Mouse (Mus musculus): Measurements from ENCODE around the gene Gcfc2. TPM values are rescaled to one million over a fixed set of nuclear protein-coding genes. Genes with fewer than 3 reads are reported as not detected.

The Gcfc2 gene
- total RNA-seq (2012; rRNA removed), result 17.8 and 21.0 TPM in 2 replicates

- peak; percentile 91 for DNase-seq (ENCODE audit: low read depth, low spot score)
- Histone ChIP-seq H3K36me3 (ENCODE audit: control insufficient read depth, insufficient read depth, low read length, poor library complexity, severe bottlenecking) (peaks cover 5% of the 10 kb centered on the region), H3K27ac (ENCODE audit: insufficient read depth, low read depth, low read length, poor library complexity, severe bottlenecking) (no peak within 1 kb of the TSS), H3K9ac (ENCODE audit: insufficient read depth, low read depth, low read length, poor library complexity, severe bottlenecking) (peak within 1 kb of the TSS; percentile 95), H3K4me3 (ENCODE audit: insufficient read depth in 1 of 2, low read depth in 1 of 2, low read length in 2 of 2, poor library complexity in 1 of 2, severe bottlenecking in 1 of 2) (peak within 1 kb of the TSS; percentile 67 to 95), H3K9me3 (ENCODE audit: control insufficient read depth, insufficient read depth, low read depth, low read length) (no peaks in the 10 kb centered on the region), H3K4me1 (ENCODE audit: control insufficient read depth in 2 of 2, insufficient read depth in 2 of 2, low read length in 2 of 2, poor library complexity in 1 of 2) (peaks cover 0 to 2% of the 10 kb centered on the region in 2 experiments; a peak in 1 of 4 replicates)
- TF ChIP-seq ZNF384 (IDR thresholded peaks at IDR 0.05; ENCODE audit: low read depth, low read length) (no peak), MAFK (IDR thresholded peaks at IDR 0.05; ENCODE audit: insufficient read depth, low read depth, low read length) (no peak), CHD2 (IDR thresholded peaks at IDR 0.05; ENCODE audit: low read depth, low read length) (no peak), HCFC1 (IDR thresholded peaks at IDR 0.05; ENCODE audit: borderline replicate concordance, insufficient read depth, low read length) (0 out of 2 replicates have a peak, but pooled peaks have one; percentile 48)
- in situ Hi-C loops (cut with MboI; ENCODE audit: low sequenced_read_pairs in 2 of 2, unreplicated experiment in 2 of 2), result no loop called here
Measured at GRCm38 (mm10) chr6:81923523-81924142, at the start of gene Gcfc2. TSS of gene Gcfc2 (plus strand) at chr6:81923669.

GRCm38 (mm10) chr6:81895678-81896230 lies 27.7 kb upstream of the Gcfc2 start:
- TF ChIP-seq ZNF384 (IDR thresholded peaks at IDR 0.05; ENCODE audit: low read depth, low read length), result no peak
- no peak for TF ChIP-seq HCFC1 (IDR thresholded peaks at IDR 0.05; ENCODE audit: borderline replicate concordance, insufficient read depth, low read length)
- no peak for TF ChIP-seq ZC3H11A (IDR thresholded peaks at IDR 0.05; ENCODE audit: borderline replicate concordance, low read depth, low read length)
- TF ChIP-seq MAFK (IDR thresholded peaks at IDR 0.05; ENCODE audit: insufficient read depth, low read depth, low read length), result no peak
- no peak for TF ChIP-seq CHD2 (IDR thresholded peaks at IDR 0.05; ENCODE audit: low read depth, low read length)
- no peak for DNase-seq (ENCODE audit: low read depth, low spot score)
- Histone ChIP-seq H3K4me3 (ENCODE audit: insufficient read depth in 1 of 2, low read depth in 1 of 2, low read length in 2 of 2, poor library complexity in 1 of 2, severe bottlenecking in 1 of 2) (no peak overlapping the region), H3K9ac (ENCODE audit: insufficient read depth, low read depth, low read length, poor library complexity, severe bottlenecking) (no peak overlapping the region), H3K27ac (ENCODE audit: insufficient read depth, low read depth, low read length, poor library complexity, severe bottlenecking) (no peak overlapping the region), H3K4me1 (ENCODE audit: control insufficient read depth in 2 of 2, insufficient read depth in 2 of 2, low read length in 2 of 2, poor library complexity in 1 of 2) (no peaks in the 10 kb centered on the region), H3K36me3 (ENCODE audit: control insufficient read depth, insufficient read depth, low read length, poor library complexity, severe bottlenecking) (no peaks in the 10 kb centered on the region), H3K9me3 (ENCODE audit: control insufficient read depth, insufficient read depth, low read depth, low read length) (no peaks in the 10 kb centered on the region)
- in situ Hi-C loops (cut with MboI; ENCODE audit: low sequenced_read_pairs in 2 of 2, unreplicated experiment in 2 of 2), result no loop called here

GRCm38 (mm10) chr6:81910302-81910855 lies 13.1 kb upstream of the Gcfc2 start:
- Histone ChIP-seq H3K4me1 (ENCODE audit: control insufficient read depth in 2 of 2, insufficient read depth in 2 of 2, low read length in 2 of 2, poor library complexity in 1 of 2) (0 out of 4 replicates have a peak, but pooled peaks cover 0 to 2% of the 10 kb centered on the region in 2 experiments), H3K27ac (ENCODE audit: insufficient read depth, low read depth, low read length, poor library complexity, severe bottlenecking) (no peak overlapping the region), H3K9me3 (ENCODE audit: control insufficient read depth, insufficient read depth, low read depth, low read length) (no peaks in the 10 kb centered on the region), H3K36me3 (ENCODE audit: control insufficient read depth, insufficient read depth, low read length, poor library complexity, severe bottlenecking) (no peaks in the 10 kb centered on the region), H3K9ac (ENCODE audit: insufficient read depth, low read depth, low read length, poor library complexity, severe bottlenecking) (no peak overlapping the region), H3K4me3 (ENCODE audit: insufficient read depth in 1 of 2, low read depth in 1 of 2, low read length in 2 of 2, poor library complexity in 1 of 2, severe bottlenecking in 1 of 2) (peak overlapping the region; percentile 5 to 42; a peak in 2 of 4 replicates)
- no peak for DNase-seq (ENCODE audit: low read depth, low spot score)
- TF ChIP-seq ZC3H11A (IDR thresholded peaks at IDR 0.05; ENCODE audit: borderline replicate concordance, low read depth, low read length), result no peak
- TF ChIP-seq HCFC1 (IDR thresholded peaks at IDR 0.05; ENCODE audit: borderline replicate concordance, insufficient read depth, low read length), result no peak
- TF ChIP-seq CHD2 (IDR thresholded peaks at IDR 0.05; ENCODE audit: low read depth, low read length), result no peak
- no peak for TF ChIP-seq ZNF384 (IDR thresholded peaks at IDR 0.05; ENCODE audit: low read depth, low read length)
- no peak for TF ChIP-seq MAFK (IDR thresholded peaks at IDR 0.05; ENCODE audit: insufficient read depth, low read depth, low read length)
- in situ Hi-C loops (cut with MboI; ENCODE audit: low sequenced_read_pairs in 2 of 2, unreplicated experiment in 2 of 2), result no loop called here

- Histone ChIP-seq H3K27ac (ENCODE audit: insufficient read depth, low read depth, low read length, poor library complexity, severe bottlenecking) (no peak overlapping the region), H3K9me3 (ENCODE audit: control insufficient read depth, insufficient read depth, low read depth, low read length) (no peaks in the 10 kb centered on the region), H3K4me1 (ENCODE audit: control insufficient read depth in 2 of 2, insufficient read depth in 2 of 2, low read length in 2 of 2, poor library complexity in 1 of 2) (0 out of 4 replicates have a peak, but pooled peaks cover 0 to 2% of the 10 kb centered on the region in 2 experiments), H3K4me3 (ENCODE audit: insufficient read depth in 1 of 2, low read depth in 1 of 2, low read length in 2 of 2, poor library complexity in 1 of 2, severe bottlenecking in 1 of 2) (no peak overlapping the region), H3K9ac (ENCODE audit: insufficient read depth, low read depth, low read length, poor library complexity, severe bottlenecking) (no peak overlapping the region), H3K36me3 (ENCODE audit: control insufficient read depth, insufficient read depth, low read length, poor library complexity, severe bottlenecking) (no peaks in the 10 kb centered on the region)
- in situ Hi-C loops (cut with MboI; ENCODE audit: low sequenced_read_pairs in 2 of 2, unreplicated experiment in 2 of 2), result no loop called here
- no peak for DNase-seq (ENCODE audit: low read depth, low spot score)
- TF ChIP-seq CHD2 (IDR thresholded peaks at IDR 0.05; ENCODE audit: low read depth, low read length) (no peak), ZC3H11A (IDR thresholded peaks at IDR 0.05; ENCODE audit: borderline replicate concordance, low read depth, low read length) (no peak), HCFC1 (IDR thresholded peaks at IDR 0.05; ENCODE audit: borderline replicate concordance, insufficient read depth, low read length) (no peak)
Measured at GRCm38 (mm10) chr6:81911244-81911643, 12.2 kb upstream of the Gcfc2 start.
